Mouse (Mus musculus): ENCODE measurements at regions not wholly inside any gene's neighbourhood (a gene's known extent, or its start where the extent isn't known, plus 50 kb on each side); places are given as distances from the start of the nearest gene placed in this dataset.

DNA sequence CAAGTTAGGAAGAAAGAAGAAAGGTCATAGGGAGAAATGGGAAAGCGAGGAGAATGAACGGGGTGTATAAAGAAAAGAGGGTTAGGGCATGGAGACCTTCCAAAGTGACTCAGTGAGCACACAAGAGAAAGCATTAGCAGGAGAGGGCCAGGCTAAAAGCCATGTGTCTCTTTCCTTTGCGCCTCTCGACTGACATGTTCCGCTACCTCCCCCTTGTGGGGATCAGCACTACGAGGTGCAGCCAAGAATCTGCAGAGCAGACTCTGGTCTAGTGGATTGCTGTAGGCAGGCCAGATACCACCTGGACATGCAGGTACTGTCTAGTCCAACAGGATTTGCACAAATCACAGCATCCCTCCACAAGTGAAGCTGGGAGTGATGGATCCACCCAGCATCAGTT lies 54.0 kb downstream of the Kcna5 start:
- Histone ChIP-seq H3K4me2 (ENCODE audit: low read depth, low read length) (no peak overlapping the region), H3K36me3 (replicated peaks; ENCODE audit: control insufficient read depth, insufficient read depth, low read length) (no peaks in the 10 kb centered on the region), H3K9me3 (replicated peaks; ENCODE audit: control insufficient read depth, low read length) (no peaks in the 10 kb centered on the region), H3K27ac (ENCODE audit: low read depth) (no peak overlapping the region), H3K9ac (replicated peaks; ENCODE audit: low read depth, low read length) (no peak overlapping the region), H3K27me3 (ENCODE audit: control insufficient read depth, insufficient read depth, low read length) (no peaks in the 10 kb centered on the region), H3K4me3 (ENCODE audit: low read depth, low read length) (no peak overlapping the region), H3K4me1 (ENCODE audit: control insufficient read depth, insufficient read depth) (no peaks in the 10 kb centered on the region)
- DNase-seq (ENCODE audit: low spot score): peak; percentile 17
- 51% methylated on average over 6 of the region's 6 CpGs for WGBS
- ATAC-seq (ENCODE audit: insufficient read depth, low read depth): no peak
- no peak for TF ChIP-seq EP300 (IDR thresholded peaks at IDR 0.05; ENCODE audit: low read depth)
- peak; percentile 46 for TF ChIP-seq CTCF (IDR thresholded peaks at IDR 0.05; ENCODE audit: low read depth)

DNA sequence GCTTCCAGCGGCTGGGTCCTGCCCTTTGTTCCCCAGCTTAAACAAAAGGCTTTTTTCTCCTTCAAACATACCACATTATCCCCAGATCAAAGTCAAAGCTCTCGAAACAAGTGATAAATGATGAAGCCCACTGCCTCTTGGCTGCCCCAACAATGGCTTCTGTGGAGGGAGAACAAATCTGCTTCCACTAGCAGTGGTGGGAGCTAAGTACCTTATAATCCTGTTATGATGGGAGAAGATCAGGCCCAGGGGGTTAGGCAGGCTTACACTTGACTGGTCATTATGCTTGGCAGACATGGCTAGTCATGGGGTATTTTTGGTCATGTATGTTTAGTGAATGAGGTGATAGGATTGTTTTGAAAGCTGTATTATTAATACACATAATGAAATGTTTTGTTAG lies 57.7 kb downstream of the Kcna5 start:
- no peak overlapping the region for H3K27ac ChIP-seq (ENCODE audit: low read depth)
- DNase-seq (ENCODE audit: low spot score): no peak
- H3K4me1 ChIP-seq (ENCODE audit: control insufficient read depth, insufficient read depth): no peaks in the 10 kb centered on the region
- TF ChIP-seq CTCF (IDR thresholded peaks at IDR 0.05; ENCODE audit: low read depth) (no peak), EP300 (IDR thresholded peaks at IDR 0.05; ENCODE audit: low read depth) (no peak)
- no peaks in the 10 kb centered on the region for H3K36me3 ChIP-seq (replicated peaks; ENCODE audit: control insufficient read depth, insufficient read depth, low read length)
- WGBS: 48% methylated on average over 2 of the region's 2 CpGs
- H3K4me2 ChIP-seq (ENCODE audit: low read depth, low read length): no peak overlapping the region
- no peak for ATAC-seq (ENCODE audit: insufficient read depth, low read depth)
- H3K27me3 ChIP-seq (ENCODE audit: control insufficient read depth, insufficient read depth, low read length): no peaks in the 10 kb centered on the region
- no peaks in the 10 kb centered on the region for H3K9me3 ChIP-seq (replicated peaks; ENCODE audit: control insufficient read depth, low read length)
- H3K4me3 ChIP-seq (ENCODE audit: low read depth, low read length): no peak overlapping the region
- no peak overlapping the region for H3K9ac ChIP-seq (replicated peaks; ENCODE audit: low read depth, low read length)

DNA sequence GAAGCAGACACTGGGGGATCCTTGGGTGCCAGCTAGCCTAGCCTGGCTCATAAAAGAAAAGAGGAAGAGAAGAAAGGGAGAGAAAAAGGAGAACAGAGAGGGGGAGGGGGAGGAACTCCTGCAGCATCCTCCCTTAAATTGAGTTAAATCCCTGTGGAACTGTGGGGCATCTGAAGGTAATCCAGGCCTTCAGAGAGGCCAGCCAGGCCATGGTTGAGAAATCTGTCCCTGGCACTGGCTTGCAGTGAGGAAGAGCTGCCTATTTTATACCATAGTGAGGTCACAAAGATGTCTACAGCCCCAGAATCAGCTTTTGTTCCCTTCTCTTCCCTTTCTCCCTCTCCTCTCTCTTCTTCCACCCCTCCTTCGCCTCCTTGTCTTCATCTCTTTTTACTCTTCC lies 58.5 kb downstream of the Kcna5 start:
- TF ChIP-seq EP300 (IDR thresholded peaks at IDR 0.05; ENCODE audit: low read depth) (no peak), CTCF (IDR thresholded peaks at IDR 0.05; ENCODE audit: low read depth) (no peak)
- Histone ChIP-seq H3K4me3 (ENCODE audit: low read depth, low read length) (no peak overlapping the region), H3K9me3 (replicated peaks; ENCODE audit: control insufficient read depth, low read length) (no peaks in the 10 kb centered on the region), H3K9ac (replicated peaks; ENCODE audit: low read depth, low read length) (no peak overlapping the region), H3K36me3 (replicated peaks; ENCODE audit: control insufficient read depth, insufficient read depth, low read length) (no peaks in the 10 kb centered on the region), H3K4me1 (ENCODE audit: control insufficient read depth, insufficient read depth) (no peaks in the 10 kb centered on the region), H3K27me3 (ENCODE audit: control insufficient read depth, insufficient read depth, low read length) (no peaks in the 10 kb centered on the region), H3K4me2 (ENCODE audit: low read depth, low read length) (no peak overlapping the region), H3K27ac (ENCODE audit: low read depth) (no peak overlapping the region)
- WGBS: 69% methylated on average over 1 of the region's 1 CpGs
- ATAC-seq (ENCODE audit: insufficient read depth, low read depth) (no peak), DNase-seq (ENCODE audit: low spot score) (no peak)

DNA sequence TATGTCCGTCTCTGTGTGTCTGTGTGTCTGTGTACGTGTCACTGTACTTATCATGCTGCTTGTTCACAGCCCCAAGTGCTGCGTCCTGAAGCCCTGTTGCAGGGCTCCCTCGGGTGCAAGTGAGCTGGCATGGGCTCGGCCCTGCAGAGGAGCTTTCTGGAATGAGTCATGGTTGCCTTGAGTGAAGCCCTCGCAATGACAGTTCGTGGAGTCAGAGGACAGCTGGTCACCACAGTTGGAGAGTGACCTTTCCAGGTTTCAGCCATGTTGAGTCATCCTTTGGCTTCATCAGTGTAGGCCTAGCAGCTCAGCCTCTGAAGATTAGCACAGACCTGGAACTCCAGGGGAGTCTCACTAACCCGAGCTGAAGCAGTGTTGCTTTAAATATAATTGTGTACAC lies 59.7 kb downstream of the Kcna5 start:
- DNase-seq (ENCODE audit: low spot score) (no peak), ATAC-seq (ENCODE audit: insufficient read depth, low read depth) (0 out of 2 replicates have a peak, but pooled peaks have one; percentile 14)
- Histone ChIP-seq H3K9me3 (replicated peaks; ENCODE audit: control insufficient read depth, low read length) (no peaks in the 10 kb centered on the region), H3K36me3 (replicated peaks; ENCODE audit: control insufficient read depth, insufficient read depth, low read length) (no peaks in the 10 kb centered on the region), H3K4me1 (ENCODE audit: control insufficient read depth, insufficient read depth) (no peaks in the 10 kb centered on the region), H3K27me3 (ENCODE audit: control insufficient read depth, insufficient read depth, low read length) (no peaks in the 10 kb centered on the region), H3K9ac (replicated peaks; ENCODE audit: low read depth, low read length) (no peak overlapping the region), H3K27ac (ENCODE audit: low read depth) (no peak overlapping the region), H3K4me3 (ENCODE audit: low read depth, low read length) (no peak overlapping the region), H3K4me2 (ENCODE audit: low read depth, low read length) (no peak overlapping the region)
- TF ChIP-seq EP300 (IDR thresholded peaks at IDR 0.05; ENCODE audit: low read depth) (no peak), CTCF (IDR thresholded peaks at IDR 0.05; ENCODE audit: low read depth) (no peak)
- WGBS: 54% methylated on average over 8 of the region's 8 CpGs

DNA sequence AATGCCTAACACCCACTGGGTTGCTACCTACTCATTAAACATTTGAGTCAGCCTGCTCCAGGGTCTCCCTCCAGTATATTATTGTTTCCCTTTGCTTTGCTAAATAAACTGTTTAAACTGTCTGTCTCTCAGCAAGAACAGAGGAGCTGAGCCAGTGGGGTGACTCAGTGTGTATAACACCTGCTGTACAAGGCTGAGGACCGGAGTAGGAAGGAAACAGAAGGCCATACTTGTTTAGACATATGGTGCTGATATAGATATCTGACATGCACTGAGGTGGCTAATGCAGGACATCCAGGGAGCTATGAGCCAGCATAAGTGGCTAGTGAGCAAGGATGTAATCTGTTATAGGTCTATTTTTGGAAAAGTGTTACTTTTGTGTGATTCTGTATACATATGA lies 81.5 kb downstream of the Kcna5 start:
- no peak for TF ChIP-seq EP300 (IDR thresholded peaks at IDR 0.05; ENCODE audit: low read depth)
- no peak for TF ChIP-seq CTCF (IDR thresholded peaks at IDR 0.05; ENCODE audit: low read depth)
- no peak for ATAC-seq (ENCODE audit: insufficient read depth, low read depth)
- H3K4me1 ChIP-seq (ENCODE audit: control insufficient read depth, insufficient read depth): no peaks in the 10 kb centered on the region

DNA sequence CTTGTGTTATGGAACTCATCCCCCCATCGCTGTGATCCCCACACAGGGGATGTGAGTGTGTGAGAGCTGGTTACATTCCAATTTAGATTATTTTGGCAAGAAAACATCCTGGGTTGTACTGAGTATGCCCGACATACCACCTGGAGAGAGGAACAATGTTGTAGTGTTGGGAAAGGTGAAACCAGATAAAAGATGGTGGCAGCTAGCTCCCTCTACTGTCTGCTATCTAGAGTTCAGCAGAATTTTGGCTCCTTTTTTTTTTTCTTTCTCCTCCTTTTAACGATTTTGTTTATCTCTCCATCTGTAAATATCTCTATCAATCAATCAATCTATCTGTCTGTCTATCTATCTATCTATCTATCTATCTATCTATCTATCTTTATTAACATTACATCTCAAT lies 89.7 kb downstream of the Kcna5 start:
- no peak overlapping the region for H3K4me2 ChIP-seq (ENCODE audit: low read depth, low read length)
- H3K27me3 ChIP-seq (ENCODE audit: control insufficient read depth, insufficient read depth, low read length): no peaks in the 10 kb centered on the region
- no peak for ATAC-seq (ENCODE audit: insufficient read depth, low read depth)
- DNase-seq (ENCODE audit: low spot score): no peak
- no peaks in the 10 kb centered on the region for H3K4me1 ChIP-seq (ENCODE audit: control insufficient read depth, insufficient read depth)
- no peak overlapping the region for H3K9ac ChIP-seq (replicated peaks; ENCODE audit: low read depth, low read length)
- TF ChIP-seq EP300 (IDR thresholded peaks at IDR 0.05; ENCODE audit: low read depth): no peak
- peak; percentile 23 for TF ChIP-seq CTCF (IDR thresholded peaks at IDR 0.05; ENCODE audit: low read depth)
- no peaks in the 10 kb centered on the region for H3K9me3 ChIP-seq (replicated peaks; ENCODE audit: control insufficient read depth, low read length)
- WGBS: 21% methylated on average over 3 of the region's 3 CpGs
- H3K36me3 ChIP-seq (replicated peaks; ENCODE audit: control insufficient read depth, insufficient read depth, low read length): no peaks in the 10 kb centered on the region
- H3K4me3 ChIP-seq (ENCODE audit: low read depth, low read length): no peak overlapping the region
- no peak overlapping the region for H3K27ac ChIP-seq (ENCODE audit: low read depth)

More for the DNA sequence above, 81.5 kb downstream of the Kcna5 start:
- no peaks in the 10 kb centered on the region for H3K36me3 ChIP-seq (replicated peaks; ENCODE audit: control insufficient read depth, insufficient read depth, low read length)
- no peak overlapping the region for H3K27ac ChIP-seq (ENCODE audit: low read depth)
- H3K4me3 ChIP-seq (ENCODE audit: low read depth, low read length): no peak overlapping the region
- H3K4me2 ChIP-seq (ENCODE audit: low read depth, low read length): no peak overlapping the region
- WGBS: 36% methylated on average over 1 of the region's 1 CpGs
- H3K9me3 ChIP-seq (replicated peaks; ENCODE audit: control insufficient read depth, low read length): no peaks in the 10 kb centered on the region
- no peak overlapping the region for H3K9ac ChIP-seq (replicated peaks; ENCODE audit: low read depth, low read length)
- DNase-seq (ENCODE audit: low spot score): no peak
- no peaks in the 10 kb centered on the region for H3K27me3 ChIP-seq (ENCODE audit: control insufficient read depth, insufficient read depth, low read length)
